Mouse (Mus musculus) ES-Bruce4 (cell line): Measurements from ENCODE around the gene Nptx1.

Experiments used
- CTCF ChIP-seq: IDR thresholded peaks from one replicate; pipeline ENCODE4 v1.8.1; 2011; ENCODE audit warnings: low read depth, low read length
- POLR2A ChIP-seq: IDR thresholded peaks from one replicate; pipeline ENCODE4 v1.8.1; 2011; ENCODE audit warnings: low read length; ENCODE audit not compliant: insufficient read depth

GRCm38 (mm10) chr11:119552902-119553802 lies 5.6 kb upstream of the Nptx1 start:
- TF ChIP-seq CTCF (no peak), POLR2A (no peak)
